Mouse (Mus musculus) kidney, postnatal 0 days (tissue): ENCODE data around the gene B2m. TPM values are rescaled to one million over a fixed set of nuclear protein-coding genes. Genes with fewer than 3 reads are reported as not detected.
A peak's percentile ranks its signal among the peaks of the same experiment; 100 is the strongest.

ENCODE experiments used
- ATAC-seq: fragments of 200-750 bp; cut with Nextera tagmentation; replicated peaks from 2 replicates; pipeline ENCODE4 v1.8.0; 2017; ENCODE audit warnings: low read depth, moderate number of reproducible peaks, moderate TSS enrichment, moderate library complexity; ENCODE audit not compliant: low FRiP score
- DNase-seq: peaks from one replicate; pipeline ENCODE4 v3.0.0-alpha.2; 2016; ENCODE audit warnings: low spot score
- H3K27ac ChIP-seq: fragments of 300-500 bp; sonication (generic); 2 replicates; pipeline ENCODE4 v1.5.1; 2014; ENCODE audit warnings: mild to moderate bottlenecking
- H3K27me3 ChIP-seq: fragments of 300-500 bp; sonication (generic); 2 replicates; pipeline ENCODE4 v1.6.1; 2014; ENCODE audit warnings: low read length, mixed read lengths; ENCODE audit not compliant: insufficient read depth
- H3K36me3 ChIP-seq: fragments of 300-500 bp; sonication (generic); 2 replicates; pipeline ENCODE4 v1.6.1; 2014; ENCODE audit warnings: low read length, mixed read lengths; ENCODE audit not compliant: insufficient read depth
- H3K4me1 ChIP-seq: fragments of 300-500 bp; sonication (generic); replicated peaks from 2 replicates; pipeline ENCODE4 v1.6.1; 2014; ENCODE audit warnings: antibody characterized with exemption, low read length, mixed read lengths; ENCODE audit not compliant: insufficient read depth
- H3K4me2 ChIP-seq: fragments of 300-500 bp; sonication (generic); 2 replicates; pipeline ENCODE4 v1.6.1; 2014; ENCODE audit warnings: mild to moderate bottlenecking, low read length, moderate library complexity, mixed read lengths
- H3K4me3 ChIP-seq: fragments of 300-500 bp; sonication (generic); replicated peaks from 2 replicates; pipeline ENCODE4 v1.5.1; 2014; ENCODE audit warnings: low read depth, low read length
- H3K9ac ChIP-seq: fragments of 300-500 bp; sonication (generic); 2 replicates; pipeline ENCODE4 v1.6.1; 2014; ENCODE audit warnings: low read depth, low read length
- H3K9me3 ChIP-seq: fragments of 300-500 bp; sonication (generic); replicated peaks from 2 replicates; pipeline ENCODE4 v1.6.1; 2016; ENCODE audit warnings: low read length, inconsistent platforms, mixed read lengths
- CTCF ChIP-seq: IDR thresholded peaks from 2 replicates; pipeline ENCODE4 v1.5.1; 2016; ENCODE audit warnings: antibody characterized with exemption, low read depth, mild to moderate bottlenecking, moderate library complexity
- WGBS: fragments of 180-500 bp; shearing (Covaris S2); extraction: QIAGEN DNeasy Blood & Tissue Kit; methylation state at CpG from one replicate; pipeline ENCODE4 v1.1.7; 2014; 5-methylcytosine and 5-hydroxymethylcytosine counted together
- polyA plus RNA-seq: library from polyadenylated mRNA; unstranded; fragments of >200 nt; fragmentation: Nextera tagmentation; extraction: Ambion mirVana; gene quantifications from 2 replicates; pipeline ENCODE4 v1.2.1, GENCODE M21; 2015

Gene B2m
- polyA plus RNA-seq, 1 experiment from 2014 or later: 500 TPM

DNA sequence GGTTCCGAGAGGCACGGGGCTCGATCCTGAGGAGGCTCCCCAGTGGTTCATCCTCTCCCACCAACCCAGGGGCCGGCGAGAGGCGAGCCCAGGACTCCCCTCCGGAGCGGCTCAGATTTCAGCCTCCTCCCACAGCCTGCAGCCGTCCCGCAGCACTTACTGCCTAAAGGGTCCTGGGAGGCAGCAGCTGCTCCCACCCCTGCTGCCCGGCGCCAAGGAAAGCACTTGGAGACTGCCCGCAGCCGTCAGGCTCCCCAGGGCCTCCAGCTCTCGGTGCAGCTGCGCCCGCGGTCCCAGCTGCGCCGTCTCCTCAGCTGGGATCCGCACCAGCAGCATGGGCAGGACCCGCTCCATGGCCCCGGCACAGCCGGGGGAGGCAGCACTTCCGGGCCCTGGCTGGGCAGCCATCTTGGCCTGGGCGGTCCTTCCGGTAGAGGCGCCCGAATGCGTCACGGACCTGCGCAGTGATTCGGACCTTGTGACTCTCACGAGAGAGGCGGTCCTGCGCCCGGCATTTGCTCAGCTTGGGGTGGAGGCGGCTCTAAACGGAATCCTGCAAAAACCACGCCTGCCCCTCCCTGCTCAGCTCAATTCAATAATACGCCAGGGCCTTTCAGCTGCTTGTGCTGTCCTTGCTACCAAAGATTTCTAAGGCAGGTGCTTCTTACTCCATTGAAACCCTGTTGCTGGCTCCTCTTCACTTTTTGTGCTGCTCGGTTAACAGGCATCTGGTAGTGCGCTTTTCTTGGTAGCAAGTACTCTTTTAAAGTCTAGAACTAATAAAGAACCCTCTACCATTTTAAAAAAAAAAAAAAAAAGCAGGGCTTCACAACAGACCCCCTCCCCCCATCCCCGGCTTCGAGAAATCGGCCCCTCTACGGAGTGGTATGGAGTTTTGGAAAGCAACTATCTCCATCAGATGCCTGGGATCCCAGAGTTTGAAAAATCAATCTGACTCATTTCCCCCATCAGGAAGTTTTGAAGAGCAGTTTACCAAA lies 29.2 kb upstream of the B2m start, which contains the start of gene Spg11:
Spg11 (minus strand) TSS at position 426 of the 998 bp plus-strand sequence.
- DNase-seq: peak; percentile 99
- ATAC-seq: peak; percentile 99
- H3K9me3 ChIP-seq: no peaks in the 10 kb centered on the region
- peak within 1 kb of the TSS; percentile 98 for H3K27ac ChIP-seq
- H3K4me3 ChIP-seq: peak within 1 kb of the TSS; percentile 84
- no peak for TF ChIP-seq CTCF
- no peaks in the 10 kb centered on the region for H3K4me1 ChIP-seq
- H3K4me2 ChIP-seq: peak within 1 kb of the TSS; percentile 55
- peak within 1 kb of the TSS; percentile 92 for H3K9ac ChIP-seq
- under 1% methylated on average over 47 of the region's 47 CpGs for WGBS
- H3K27me3 ChIP-seq: no peaks in the 10 kb centered on the region
- H3K36me3 ChIP-seq: peaks cover 11% of the 10 kb centered on the region; the same call in 1 of the 2 replicates

- no peak overlapping the region for H3K9ac ChIP-seq
- ATAC-seq: no peak
- no peak overlapping the region for H3K27ac ChIP-seq
- 51% methylated on average over 12 of the region's 12 CpGs for WGBS
- no peak overlapping the region for H3K4me3 ChIP-seq
- no peak for DNase-seq
- no peaks in the 10 kb centered on the region for H3K4me1 ChIP-seq
- no peaks in the 10 kb centered on the region for H3K27me3 ChIP-seq
- TF ChIP-seq CTCF: no peak
- no peaks in the 10 kb centered on the region for H3K36me3 ChIP-seq
- H3K4me2 ChIP-seq: no peak overlapping the region
- H3K9me3 ChIP-seq: no peaks in the 10 kb centered on the region
Observed at GRCm38 (mm10) chr2:122125680-122126572, 21.6 kb upstream of the B2m start.

DNA sequence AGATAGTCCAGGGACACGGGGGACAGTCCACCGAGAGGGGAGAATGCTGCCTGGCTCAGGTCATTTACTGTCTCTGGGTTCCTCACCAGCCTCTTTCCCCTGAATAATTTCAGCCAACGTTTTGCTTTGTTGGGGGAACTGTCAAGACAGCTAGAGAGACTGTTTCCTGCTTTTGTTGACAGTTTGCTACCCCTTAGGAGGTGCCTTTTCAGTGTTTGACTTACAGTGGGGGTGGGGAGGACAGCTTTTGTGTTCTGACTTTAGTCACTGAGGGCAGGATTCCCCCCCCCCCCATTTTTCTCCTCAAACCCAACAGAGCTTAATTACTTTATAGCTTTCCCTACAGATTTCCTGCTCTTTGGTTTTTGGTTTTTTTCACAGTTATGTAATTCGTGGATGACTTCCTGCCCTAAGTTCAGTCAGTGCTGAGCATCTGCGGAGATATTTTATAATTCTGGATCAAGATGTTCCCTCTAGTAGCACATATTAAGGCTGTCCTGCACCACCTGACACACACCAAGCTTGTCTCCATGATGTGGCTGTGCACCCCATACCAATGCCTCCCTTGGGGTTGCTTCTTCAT lies 20.6 kb upstream of the B2m start:
- Histone ChIP-seq H3K27ac (no peak overlapping the region), H3K4me3 (no peak overlapping the region), H3K9ac (no peak overlapping the region), H3K36me3 (no peaks in the 10 kb centered on the region), H3K4me2 (no peak overlapping the region), H3K9me3 (no peaks in the 10 kb centered on the region), H3K4me1 (no peaks in the 10 kb centered on the region), H3K27me3 (no peaks in the 10 kb centered on the region)
- TF ChIP-seq CTCF: no peak
- WGBS: 38% methylated on average over 5 of the region's 5 CpGs
- ATAC-seq (no peak), DNase-seq (no peak)

GRCm38 (mm10) chr2:122127635-122128034 lies 19.9 kb upstream of the B2m start:
- H3K27me3 ChIP-seq: no peaks in the 10 kb centered on the region
- H3K4me3 ChIP-seq: no peak overlapping the region
- no peak for DNase-seq
- H3K9ac ChIP-seq: no peak overlapping the region
- no peaks in the 10 kb centered on the region for H3K4me1 ChIP-seq
- H3K9me3 ChIP-seq: no peaks in the 10 kb centered on the region
- WGBS: 94% methylated on average over 4 of the region's 4 CpGs
- no peak overlapping the region for H3K27ac ChIP-seq
- H3K4me2 ChIP-seq: no peak overlapping the region
- no peak for TF ChIP-seq CTCF
- ATAC-seq: no peak
- H3K36me3 ChIP-seq: no peaks in the 10 kb centered on the region

- Histone ChIP-seq H3K4me1 (no peaks in the 10 kb centered on the region), H3K4me2 (no peak overlapping the region), H3K9ac (no peak overlapping the region), H3K4me3 (no peak overlapping the region), H3K36me3 (no peaks in the 10 kb centered on the region), H3K27me3 (no peaks in the 10 kb centered on the region), H3K27ac (no peak overlapping the region), H3K9me3 (no peaks in the 10 kb centered on the region)
- no peak for TF ChIP-seq CTCF
- WGBS: 100% methylated on average over 2 of the region's 2 CpGs
- ATAC-seq: no peak
- DNase-seq: no peak
Observed at GRCm38 (mm10) chr2:122132078-122132477, 15.4 kb upstream of the B2m start.

GRCm38 (mm10) chr2:122132618-122133017 lies 14.9 kb upstream of the B2m start:
- no peaks in the 10 kb centered on the region for H3K4me1 ChIP-seq
- H3K9ac ChIP-seq: no peak overlapping the region
- no peak for TF ChIP-seq CTCF
- H3K9me3 ChIP-seq: no peaks in the 10 kb centered on the region
- DNase-seq (no peak), ATAC-seq (no peak)
- no peaks in the 10 kb centered on the region for H3K36me3 ChIP-seq
- no peak overlapping the region for H3K4me3 ChIP-seq
- H3K27ac ChIP-seq: no peak overlapping the region
- WGBS: 78% methylated on average over 2 of the region's 2 CpGs
- H3K27me3 ChIP-seq: no peaks in the 10 kb centered on the region
- no peak overlapping the region for H3K4me2 ChIP-seq
